Mouse (Mus musculus) hindbrain, embryonic 10.5 days (tissue): ENCODE results near the gene Ppfibp1. TPM values are rescaled to one million over a fixed set of nuclear protein-coding genes. Genes with fewer than 3 reads are reported as not detected.

Experiments used
- DNase-seq: peaks from one replicate; pipeline ENCODE4 v3.0.0-alpha.2; 2017; ENCODE audit warnings: low spot score
- H3K27ac ChIP-seq: fragments of 300-500 bp; sonication (generic); 2 replicates; pipeline ENCODE4 v1.5.1; 2016; ENCODE audit warnings: mild to moderate bottlenecking, moderate library complexity
- H3K27me3 ChIP-seq: fragments of 300-500 bp; sonication (generic); 2 replicates; pipeline ENCODE4 v1.6.1; 2016; ENCODE audit warnings: mild to moderate bottlenecking; ENCODE audit not compliant: poor library complexity, insufficient read depth, severe bottlenecking
- H3K36me3 ChIP-seq: fragments of 300-500 bp; sonication (generic); 2 replicates; pipeline ENCODE4 v1.6.1; 2016; ENCODE audit warnings: mild to moderate bottlenecking, moderate library complexity
- H3K4me1 ChIP-seq: fragments of 300-500 bp; sonication (generic); replicated peaks from 2 replicates; pipeline ENCODE4 v1.6.1; 2016; ENCODE audit warnings: mild to moderate bottlenecking
- H3K4me3 ChIP-seq: fragments of 300-500 bp; sonication (generic); 2 replicates; pipeline ENCODE4 v1.5.1; 2016; ENCODE audit warnings: mild to moderate bottlenecking, moderate library complexity
- H3K9me3 ChIP-seq: fragments of 300-500 bp; sonication (generic); 2 replicates; pipeline ENCODE4 v1.6.1; 2016; ENCODE audit warnings: mild to moderate bottlenecking, moderate library complexity
- WGBS: fragments of 180-500 bp; shearing (Covaris S2); methylation state at CpG from one replicate; pipeline ENCODE4 v1.1.7; 2016; 5-methylcytosine and 5-hydroxymethylcytosine counted together
- polyA plus RNA-seq: library from polyadenylated mRNA; unstranded; fragments of >200 nt; fragmentation: Nextera tagmentation; extraction: Ambion mirVana; gene quantifications from 2 replicates; pipeline ENCODE4 v1.2.1, GENCODE M21; 2016

Ppfibp1 gene
- polyA plus RNA-seq, 1 experiment from 2014 or later: 26.8 TPM

DNA sequence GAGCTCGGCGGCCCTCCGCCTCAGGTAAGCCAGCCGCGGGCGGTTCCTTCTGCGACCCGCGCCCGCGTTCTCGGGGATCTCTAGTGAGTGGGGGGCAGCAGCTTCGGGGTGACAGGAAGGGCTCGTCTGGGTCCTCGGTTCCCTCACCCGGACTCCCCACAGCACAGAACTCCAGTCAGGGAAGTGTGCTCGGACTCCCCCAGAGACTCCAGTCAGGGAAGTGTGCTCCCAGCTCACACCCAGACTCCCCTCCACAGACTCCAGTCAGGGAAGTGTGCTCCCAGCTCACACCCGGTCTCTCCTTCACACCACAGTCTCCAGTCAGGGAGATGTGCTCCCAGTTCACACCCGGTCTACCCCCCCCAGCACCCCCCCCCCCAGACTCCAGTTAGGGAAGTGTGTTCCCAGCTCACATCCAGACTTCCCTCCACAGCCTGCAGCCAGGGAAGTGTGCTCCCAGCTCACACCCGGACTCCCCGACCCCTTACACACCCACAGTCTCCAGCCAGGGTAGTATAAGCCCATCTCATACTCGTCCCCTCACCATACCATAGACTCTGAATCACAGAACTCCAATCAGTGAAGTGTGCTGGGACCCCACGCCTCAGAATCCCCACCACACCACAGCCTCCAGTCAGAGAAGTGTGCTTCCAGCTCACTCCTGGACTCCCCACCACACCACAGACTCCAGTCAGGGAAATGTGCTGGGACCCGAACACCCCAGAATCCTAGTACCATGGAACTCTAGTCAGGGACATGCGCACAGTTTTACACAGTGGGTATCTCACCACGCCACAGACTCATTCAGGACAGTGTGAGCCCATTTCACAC is 588 bp downstream of the Ppfibp1 start:
- Histone ChIP-seq H3K27ac (peak overlapping the region; percentile 93), H3K4me3 (peak overlapping the region; percentile 82), H3K4me1 (peaks cover 70% of the 10 kb centered on the region), H3K9me3 (no peaks in the 10 kb centered on the region), H3K36me3 (no peaks in the 10 kb centered on the region), H3K27me3 (peaks cover 5% of the 10 kb centered on the region; the same call in 1 of the 2 replicates)
- DNase-seq: no peak
- whole genome bisulfite sequencing: 6% methylated on average over 26 of the region's 26 CpGs

DNA sequence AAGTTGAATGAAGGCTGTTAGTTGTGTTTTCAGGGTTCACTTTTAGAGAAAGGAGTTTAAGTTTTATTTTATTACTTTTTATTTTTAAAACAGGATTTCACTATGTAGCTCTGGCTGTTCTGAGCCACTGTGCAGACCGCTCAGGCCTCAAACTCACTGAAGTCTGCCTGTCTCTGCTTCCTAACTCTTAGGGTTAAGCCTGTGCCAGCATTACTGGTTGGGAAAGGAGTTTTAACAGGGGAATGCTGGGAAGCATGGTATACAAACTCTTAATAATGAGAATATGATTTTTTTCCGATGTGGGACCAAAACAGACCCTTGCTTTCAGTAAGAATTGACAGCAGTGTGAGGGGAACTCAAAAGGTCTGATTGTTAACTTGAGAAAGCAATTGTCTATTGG is 1.9 kb downstream of the Ppfibp1 start:
- Histone ChIP-seq H3K27me3 (peaks cover 5% of the 10 kb centered on the region; the same call in 1 of the 2 replicates), H3K9me3 (no peaks in the 10 kb centered on the region), H3K4me1 (peaks cover 60% of the 10 kb centered on the region), H3K27ac (no peak overlapping the region), H3K36me3 (no peaks in the 10 kb centered on the region), H3K4me3 (peak overlapping the region; percentile 20; the same call in 1 of the 2 replicates)
- DNase-seq: no peak
- 58% methylated on average over 2 of the region's 2 CpGs for WGBS

DNA sequence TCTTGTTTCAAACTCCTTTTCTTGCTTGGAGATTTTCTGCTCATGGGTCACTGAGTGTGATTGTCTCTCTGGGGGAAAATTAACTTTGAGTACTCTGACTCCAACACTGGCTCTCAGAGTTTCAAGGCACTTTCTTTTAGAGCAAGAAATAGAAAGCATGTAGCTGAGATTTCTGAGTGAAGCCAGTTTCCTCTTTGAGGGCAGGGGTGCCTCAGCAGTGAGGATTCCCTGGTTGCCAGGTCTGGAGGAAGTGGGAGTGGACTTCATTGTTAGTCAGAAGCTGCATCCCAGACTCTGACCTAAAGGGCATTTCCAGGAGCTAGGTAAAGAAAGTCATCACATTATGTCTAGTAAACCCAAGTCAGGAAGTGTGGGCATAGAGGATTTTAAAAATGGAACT is 2.3 kb downstream of the Ppfibp1 start:
- H3K9me3 ChIP-seq: no peaks in the 10 kb centered on the region
- DNase-seq: no peak
- H3K4me1 ChIP-seq: peaks cover 56% of the 10 kb centered on the region
- peaks cover 5% of the 10 kb centered on the region; the same call in 1 of the 2 replicates for H3K27me3 ChIP-seq
- no peak overlapping the region for H3K27ac ChIP-seq
- H3K36me3 ChIP-seq: no peaks in the 10 kb centered on the region
- H3K4me3 ChIP-seq: peak overlapping the region; percentile 23

DNA sequence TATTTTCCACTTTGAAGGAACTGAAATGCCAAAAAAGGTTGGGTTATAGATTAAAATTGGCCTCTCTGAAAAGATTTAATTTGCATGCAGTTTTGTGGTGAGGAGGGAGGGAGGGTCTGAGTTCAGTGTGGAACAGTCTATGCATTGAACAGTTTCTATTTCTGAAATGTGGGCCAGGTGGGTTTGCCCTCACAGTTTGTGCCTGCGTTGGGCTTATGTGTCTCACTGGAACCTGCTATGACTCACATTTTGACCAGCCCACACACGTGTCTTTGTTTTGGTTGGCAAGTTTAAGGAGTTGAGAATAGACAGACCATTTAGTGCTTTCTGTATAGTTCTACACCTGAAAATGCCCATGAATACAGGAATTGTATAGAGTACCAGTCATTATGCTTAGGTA is 5.6 kb downstream of the Ppfibp1 start:
- H3K4me3 ChIP-seq: no peak overlapping the region
- H3K36me3 ChIP-seq: no peaks in the 10 kb centered on the region
- peaks cover 28% of the 10 kb centered on the region for H3K4me1 ChIP-seq
- WGBS: 87% methylated on average over 2 of the region's 2 CpGs
- H3K27ac ChIP-seq: no peak overlapping the region
- no peak for DNase-seq
- H3K9me3 ChIP-seq: no peaks in the 10 kb centered on the region
- H3K27me3 ChIP-seq: peaks cover 5% of the 10 kb centered on the region; the same call in 1 of the 2 replicates

DNA sequence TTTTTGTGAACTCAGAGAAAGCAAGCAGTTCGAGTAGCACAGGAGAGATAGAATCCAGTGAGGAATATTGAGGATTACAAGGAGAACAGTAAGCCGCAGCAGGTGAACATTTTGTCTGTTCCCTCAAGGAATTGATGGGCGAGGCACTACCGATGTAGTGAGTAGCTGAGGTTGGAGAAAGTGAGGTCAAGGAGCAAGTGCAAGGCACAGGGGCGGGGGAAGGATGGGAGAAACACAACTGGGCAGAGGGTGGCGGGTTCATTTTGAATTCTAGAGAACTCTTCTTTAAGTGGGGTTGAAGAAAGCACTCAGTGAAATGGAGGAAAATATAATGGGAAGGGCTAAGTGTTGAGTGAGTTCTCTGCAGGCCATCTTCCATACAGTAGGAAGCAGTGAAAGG is 10.4 kb downstream of the Ppfibp1 start:
- H3K4me3 ChIP-seq: no peak overlapping the region
- no peaks in the 10 kb centered on the region for H3K4me1 ChIP-seq
- H3K36me3 ChIP-seq: no peaks in the 10 kb centered on the region; the same call in 1 of the 2 replicates
- no peaks in the 10 kb centered on the region for H3K9me3 ChIP-seq
- no peak for DNase-seq
- no peak overlapping the region for H3K27ac ChIP-seq
- no peaks in the 10 kb centered on the region for H3K27me3 ChIP-seq
- 87% methylated on average over 6 of the region's 6 CpGs for WGBS

DNA sequence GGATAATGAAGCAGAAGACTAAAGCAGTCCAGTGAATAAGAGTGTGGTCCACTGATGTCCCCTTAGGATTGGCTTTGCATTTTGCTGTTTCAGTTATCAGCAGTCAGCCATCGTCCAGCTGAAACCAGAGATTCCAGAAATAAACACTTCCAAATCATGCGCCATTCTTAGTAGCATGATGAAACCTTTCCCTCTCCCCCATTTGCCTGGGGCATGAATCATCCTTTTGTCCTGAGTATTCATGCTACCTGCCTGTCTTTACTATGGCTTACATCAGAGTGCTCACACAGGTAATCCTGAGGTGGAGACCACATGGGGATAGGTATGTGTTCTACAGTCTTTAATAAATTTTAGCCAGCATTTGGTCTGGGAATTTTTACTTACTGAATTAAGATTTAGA is 11.4 kb downstream of the Ppfibp1 start:
- WGBS: 88% methylated on average over 2 of the region's 2 CpGs
- no peak overlapping the region for H3K27ac ChIP-seq
- H3K4me1 ChIP-seq: no peaks in the 10 kb centered on the region
- H3K4me3 ChIP-seq: no peak overlapping the region
- no peaks in the 10 kb centered on the region for H3K27me3 ChIP-seq
- H3K36me3 ChIP-seq: no peaks in the 10 kb centered on the region; the same call in 1 of the 2 replicates
- DNase-seq: no peak
- H3K9me3 ChIP-seq: no peaks in the 10 kb centered on the region

DNA sequence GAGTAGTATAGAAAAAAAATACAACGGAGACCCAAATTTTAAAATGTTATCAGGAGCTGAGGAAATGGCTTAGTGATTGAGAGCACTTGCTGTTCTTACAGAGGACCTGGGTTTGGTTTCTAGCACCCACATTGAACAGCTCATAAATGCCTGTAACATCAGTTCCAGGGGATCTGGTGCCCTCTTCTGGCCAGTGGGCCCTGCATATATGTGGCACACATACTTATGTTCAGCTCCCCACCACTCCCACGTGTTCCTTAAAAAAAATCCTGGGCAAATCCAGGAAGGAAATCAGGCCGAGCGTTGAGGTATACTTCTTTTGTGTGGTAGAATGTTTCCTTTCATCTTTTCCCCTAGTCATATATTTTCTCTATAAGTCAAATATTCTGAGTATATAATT is 13.6 kb downstream of the Ppfibp1 start:
- Histone ChIP-seq H3K27ac (no peak overlapping the region), H3K36me3 (no peaks in the 10 kb centered on the region; the same call in 1 of the 2 replicates), H3K4me3 (no peak overlapping the region), H3K27me3 (no peaks in the 10 kb centered on the region), H3K4me1 (no peaks in the 10 kb centered on the region), H3K9me3 (no peaks in the 10 kb centered on the region)
- 95% methylated on average over 4 of the region's 4 CpGs for WGBS
- no peak for DNase-seq

DNA sequence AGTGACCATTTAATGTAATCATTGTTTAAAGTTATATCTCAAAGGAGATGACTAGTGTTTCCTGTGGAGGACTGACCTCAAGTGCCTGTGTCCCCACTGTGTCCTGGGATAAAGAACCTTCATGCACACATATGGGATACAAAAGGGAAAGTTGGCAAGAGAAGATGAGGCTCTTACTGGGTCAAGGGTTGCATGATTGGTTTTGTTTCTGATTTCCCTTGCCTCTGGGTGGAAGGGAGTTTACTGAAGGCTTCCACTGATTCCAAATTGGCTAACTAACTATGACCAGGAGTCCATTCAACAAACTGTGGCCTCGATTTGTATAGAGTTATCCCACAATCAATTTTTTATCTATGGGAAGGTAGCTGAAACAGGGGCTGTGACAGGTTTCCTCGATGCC is 15.3 kb downstream of the Ppfibp1 start:
- Histone ChIP-seq H3K36me3 (no peaks in the 10 kb centered on the region; the same call in 1 of the 2 replicates), H3K9me3 (no peaks in the 10 kb centered on the region), H3K27ac (no peak overlapping the region), H3K4me1 (no peaks in the 10 kb centered on the region), H3K27me3 (no peaks in the 10 kb centered on the region), H3K4me3 (no peak overlapping the region)
- DNase-seq: no peak
- WGBS: 84% methylated on average over 2 of the region's 2 CpGs

DNA sequence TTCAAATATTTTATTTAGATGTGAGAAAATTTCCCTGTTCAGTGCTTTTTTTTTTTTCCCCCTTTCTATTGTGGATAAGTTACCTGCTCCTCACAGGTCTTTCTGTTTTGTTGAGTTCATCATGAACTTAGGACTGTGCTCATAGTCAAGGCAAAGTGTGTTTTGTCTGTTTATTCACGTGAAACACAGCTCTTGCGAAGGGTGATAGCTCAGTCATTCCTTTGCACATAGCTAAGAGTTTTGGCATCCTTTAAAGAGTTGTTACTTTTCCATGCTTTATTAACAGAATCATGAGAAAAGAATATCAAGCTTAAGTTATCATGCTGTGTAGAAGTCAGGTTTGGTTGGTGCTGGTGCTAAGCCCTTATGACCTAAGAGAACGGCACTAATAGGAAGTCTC is 16.4 kb downstream of the Ppfibp1 start:
- Histone ChIP-seq H3K27ac (no peak overlapping the region), H3K27me3 (no peaks in the 10 kb centered on the region)

DNA sequence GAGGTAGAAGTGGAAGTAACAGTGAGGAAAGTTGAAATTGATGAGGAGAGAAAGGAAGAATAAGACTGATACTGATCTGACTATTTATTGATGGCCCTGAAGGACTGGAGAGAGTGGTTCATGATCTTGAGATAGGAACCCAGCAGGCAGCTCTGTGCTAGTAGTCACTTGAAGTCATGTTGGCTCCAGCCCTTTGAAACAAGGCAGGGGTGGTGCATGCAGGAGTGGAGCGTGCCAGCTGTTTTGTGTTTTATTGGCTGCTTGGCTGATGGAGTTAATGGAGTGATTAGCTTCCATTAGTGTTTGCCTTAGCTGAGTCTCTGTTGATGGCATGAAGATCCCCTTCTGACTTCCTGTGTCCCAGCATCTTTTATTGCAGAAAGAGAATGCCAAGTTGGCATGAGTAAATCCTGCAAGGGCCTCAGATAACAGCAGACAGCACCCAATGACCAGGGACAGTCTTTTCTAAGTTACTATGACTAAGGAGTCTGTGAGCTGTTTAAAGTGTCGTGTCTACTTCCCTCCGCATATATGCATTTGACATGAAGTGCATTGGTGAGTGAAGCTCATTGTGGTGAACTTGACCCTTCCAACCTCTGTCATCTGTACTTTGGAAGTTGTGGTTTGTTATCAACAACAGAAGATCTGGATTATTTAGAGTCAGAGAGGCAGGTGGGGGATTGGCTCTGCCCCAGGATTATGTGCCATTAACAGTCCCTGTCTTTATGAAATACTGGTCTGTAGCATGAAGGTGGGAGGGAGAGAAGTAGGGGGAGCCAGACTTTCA is 17.9 kb downstream of the Ppfibp1 start:
- H3K4me3 ChIP-seq: no peak overlapping the region
- H3K27ac ChIP-seq: no peak overlapping the region
- DNase-seq: no peak
- H3K9me3 ChIP-seq: no peaks in the 10 kb centered on the region
- WGBS: 90% methylated on average over 3 of the region's 3 CpGs
- H3K36me3 ChIP-seq: no peaks in the 10 kb centered on the region
- no peaks in the 10 kb centered on the region; the same call in 1 of the 2 replicates for H3K4me1 ChIP-seq
- no peaks in the 10 kb centered on the region for H3K27me3 ChIP-seq

More for the DNA sequence above, 16.4 kb downstream of the Ppfibp1 start:
- no peak overlapping the region for H3K4me3 ChIP-seq
- no peak for DNase-seq
- whole genome bisulfite sequencing: 88% methylated on average over 3 of the region's 3 CpGs
- no peaks in the 10 kb centered on the region; the same call in 1 of the 2 replicates for H3K36me3 ChIP-seq
- H3K4me1 ChIP-seq: no peaks in the 10 kb centered on the region; the same call in 1 of the 2 replicates
- no peaks in the 10 kb centered on the region for H3K9me3 ChIP-seq

DNA sequence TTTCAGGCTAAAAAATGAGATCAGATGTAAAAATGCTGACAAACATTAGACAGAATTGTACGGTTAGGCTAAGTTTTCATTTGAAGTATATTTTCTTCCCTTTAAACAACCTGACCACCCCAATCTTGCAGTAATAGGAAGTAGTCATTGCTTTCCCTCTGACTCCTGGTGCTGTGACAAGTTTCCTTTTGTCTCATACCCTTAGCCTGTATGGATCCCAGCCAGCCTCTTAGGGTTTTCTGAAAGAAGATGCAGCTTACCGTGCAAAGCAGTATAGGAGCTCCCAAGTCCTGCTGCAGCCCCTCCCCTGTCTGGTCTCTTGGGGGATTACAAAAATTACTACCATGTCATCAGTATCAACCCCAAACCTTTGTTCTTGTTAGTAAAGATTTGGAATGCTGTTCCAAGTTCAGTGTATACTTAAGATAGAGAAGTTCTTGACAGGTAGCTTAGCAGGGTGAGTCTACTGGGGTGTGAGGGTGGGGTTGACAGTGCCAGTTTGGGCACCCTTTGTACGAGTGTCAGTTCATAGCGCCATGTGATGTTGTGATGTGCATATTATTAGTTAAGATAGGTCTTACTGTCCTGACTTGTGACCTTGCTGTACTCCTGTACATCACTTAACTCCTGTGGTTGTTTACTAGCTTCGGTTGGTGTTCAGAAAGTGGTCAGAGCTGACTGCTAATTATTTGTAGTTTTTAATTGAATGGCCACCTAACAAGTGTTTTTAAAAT is 18.9 kb downstream of the Ppfibp1 start:
- H3K27me3 ChIP-seq: no peaks in the 10 kb centered on the region
- DNase-seq: no peak
- H3K9me3 ChIP-seq: no peaks in the 10 kb centered on the region
- H3K4me3 ChIP-seq: no peak overlapping the region
- peaks cover 10% of the 10 kb centered on the region for H3K4me1 ChIP-seq
- H3K27ac ChIP-seq: no peak overlapping the region
- no peaks in the 10 kb centered on the region for H3K36me3 ChIP-seq
- WGBS: 81% methylated on average over 5 of the region's 5 CpGs

DNA sequence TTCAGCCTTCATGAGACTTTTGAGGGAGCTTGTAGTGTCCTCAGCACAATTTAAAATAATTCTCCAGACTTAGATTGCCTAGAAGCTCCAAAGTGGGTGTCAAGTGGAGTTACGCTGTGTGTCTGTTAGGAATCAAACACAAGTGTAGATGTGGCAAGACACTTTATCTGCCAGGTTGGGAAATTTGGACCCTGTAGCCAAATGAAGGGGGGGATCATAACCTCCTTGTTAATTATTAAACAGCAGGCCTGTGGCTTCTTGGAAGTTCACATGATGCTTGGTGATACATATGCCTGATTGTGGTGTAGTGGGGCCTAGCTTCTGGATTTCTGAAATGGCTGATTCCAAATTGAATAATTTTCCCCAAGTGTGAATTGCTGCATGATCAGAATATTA is 19.5 kb downstream of the Ppfibp1 start:
- Histone ChIP-seq H3K27me3 (no peaks in the 10 kb centered on the region), H3K4me1 (peaks cover 15% of the 10 kb centered on the region), H3K9me3 (no peaks in the 10 kb centered on the region), H3K36me3 (no peaks in the 10 kb centered on the region), H3K27ac (no peak overlapping the region), H3K4me3 (no peak overlapping the region)
- no peak for DNase-seq
- WGBS: 99% methylated on average over 1 of the region's 1 CpGs
